Mouse (Mus musculus) hindbrain, postnatal 0 days (tissue): ENCODE results near the gene Myb. TPM values are rescaled to one million over a fixed set of nuclear protein-coding genes. Genes with fewer than 3 reads are reported as not detected.

Experiments
- ATAC-seq: fragments of 200-750 bp; cut with Nextera tagmentation; 2 replicates; pipeline ENCODE4 v1.8.0; 2017; ENCODE audit warnings: mild to moderate bottlenecking, moderate TSS enrichment, moderate library complexity
- DNase-seq: peaks from one replicate; pipeline ENCODE4 v3.0.0-alpha.2; 2015; ENCODE audit warnings: low spot score
- H3K27ac ChIP-seq: fragments of 300-500 bp; sonication (generic); 2 replicates; pipeline ENCODE4 v1.5.1; 2014; ENCODE audit warnings: mild to moderate bottlenecking
- H3K27me3 ChIP-seq: fragments of 300-500 bp; sonication (generic); 2 replicates; pipeline ENCODE4 v1.6.1; 2014; ENCODE audit warnings: low read length, mixed read lengths; ENCODE audit not compliant: insufficient read depth
- H3K36me3 ChIP-seq: fragments of 300-500 bp; sonication (generic); 2 replicates; pipeline ENCODE4 v1.6.1; 2014; ENCODE audit warnings: low read length, mixed read lengths; ENCODE audit not compliant: insufficient read depth
- H3K4me1 ChIP-seq: fragments of 300-500 bp; sonication (generic); 2 replicates; pipeline ENCODE4 v1.6.1; 2014; ENCODE audit warnings: antibody characterized with exemption, low read length, mixed read lengths; ENCODE audit not compliant: insufficient read depth
- H3K4me2 ChIP-seq: fragments of 300-500 bp; sonication (generic); 2 replicates; pipeline ENCODE4 v1.6.1; 2014; ENCODE audit warnings: low read depth, mild to moderate bottlenecking, low read length, moderate library complexity, mixed read lengths
- H3K4me3 ChIP-seq: fragments of 300-500 bp; sonication (generic); 2 replicates; pipeline ENCODE4 v1.5.1; 2014; ENCODE audit warnings: low read length
- H3K9ac ChIP-seq: fragments of 300-500 bp; sonication (generic); replicated peaks from 2 replicates; pipeline ENCODE4 v1.6.1; 2014; ENCODE audit warnings: mild to moderate bottlenecking, low read length, moderate library complexity, mixed read lengths
- H3K9me3 ChIP-seq: fragments of 300-500 bp; sonication (generic); 2 replicates; pipeline ENCODE4 v1.6.1; 2016; ENCODE audit warnings: low read length, mixed read lengths
- CTCF ChIP-seq: IDR thresholded peaks from 2 replicates; pipeline ENCODE4 v1.5.1; 2016; ENCODE audit warnings: antibody characterized with exemption, control low read depth, low read depth
- WGBS: fragments of 180-500 bp; shearing (Covaris S2); extraction: QIAGEN DNeasy Blood & Tissue Kit; methylation state at CpG from one replicate; pipeline ENCODE4 v1.1.7; 2014; 5-methylcytosine and 5-hydroxymethylcytosine counted together
- polyA plus RNA-seq: library from polyadenylated mRNA; unstranded; fragments of >200 nt; fragmentation: Nextera tagmentation; extraction: Ambion mirVana; gene quantifications from 2 replicates; pipeline ENCODE4 v1.2.1, GENCODE M21; 2015
- total RNA-seq: library from RNA; depleted of rRNA; stranded (reverse); fragments of >200 nt; gene quantifications from 2 replicates; pipeline ENCODE4 v1.2.3, GENCODE M21; 2014; rRNA removed

Myb gene
- 3.3 and 4.0 TPM in 2 replicates for total RNA-seq
- polyA plus RNA-seq = 2.0 and 2.2 TPM in 2 replicates

DNA sequence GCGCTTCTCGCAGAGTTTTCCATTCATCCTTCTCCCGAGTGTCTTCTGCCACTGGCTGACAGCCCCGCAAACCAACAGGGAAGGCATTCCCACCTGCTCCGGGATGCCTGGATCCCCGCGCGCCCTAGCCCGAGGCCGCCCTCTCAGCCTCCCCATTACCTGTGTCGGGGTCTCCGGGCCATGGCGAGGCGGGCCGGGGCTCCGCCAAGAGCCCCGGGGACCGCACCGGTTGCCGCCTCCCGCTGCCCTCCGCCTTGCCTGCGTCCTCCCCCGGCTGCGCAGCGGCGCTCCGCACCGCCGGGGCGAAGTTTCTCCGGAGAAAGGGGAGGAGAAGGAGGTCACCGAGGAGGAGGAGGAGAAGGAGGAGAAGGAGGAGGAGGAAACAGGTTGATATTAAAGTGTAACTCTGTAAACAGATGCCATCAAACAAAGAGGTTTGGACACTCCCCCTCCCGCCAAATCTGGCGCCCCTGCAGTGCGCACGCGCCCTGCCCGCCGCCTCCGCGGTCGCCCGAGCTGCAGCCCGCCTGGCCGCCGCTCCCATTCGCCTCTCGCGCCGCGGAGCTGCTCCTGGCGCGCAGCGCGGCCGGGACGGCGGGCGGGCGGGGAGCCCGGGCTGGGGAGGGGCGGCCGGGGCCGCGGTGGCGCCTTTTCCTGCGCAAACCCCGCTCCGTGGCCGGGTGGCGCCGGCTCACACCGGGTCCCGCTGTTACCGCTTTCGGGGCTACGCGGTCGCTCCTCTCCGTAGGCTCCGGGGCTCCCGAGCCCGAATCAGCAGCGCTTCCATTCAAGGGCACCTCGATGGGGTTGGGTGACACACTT lies at the start of gene Myb:
Gene Myb (minus strand): TSS at position 448 of the 822 bp plus-strand sequence.
- H3K27ac ChIP-seq = peak within 1 kb of the TSS; percentile 8; the same call in 1 of the 2 replicates
- no peaks in the 10 kb centered on the region for H3K36me3 ChIP-seq
- peak within 1 kb of the TSS; percentile 66 for H3K4me3 ChIP-seq
- no peak for TF ChIP-seq CTCF
- peak within 1 kb of the TSS; percentile 66 for H3K9ac ChIP-seq
- H3K4me2 ChIP-seq = peak within 1 kb of the TSS; percentile 100
- no peaks in the 10 kb centered on the region for H3K9me3 ChIP-seq
- H3K4me1 ChIP-seq = no peaks in the 10 kb centered on the region
- ATAC-seq (peak; percentile 84), DNase-seq (peak; percentile 83)
- peaks cover 3% of the 10 kb centered on the region; the same call in 1 of the 2 replicates for H3K27me3 ChIP-seq
- under 1% methylated on average over 66 of the region's 86 CpGs for WGBS

DNA sequence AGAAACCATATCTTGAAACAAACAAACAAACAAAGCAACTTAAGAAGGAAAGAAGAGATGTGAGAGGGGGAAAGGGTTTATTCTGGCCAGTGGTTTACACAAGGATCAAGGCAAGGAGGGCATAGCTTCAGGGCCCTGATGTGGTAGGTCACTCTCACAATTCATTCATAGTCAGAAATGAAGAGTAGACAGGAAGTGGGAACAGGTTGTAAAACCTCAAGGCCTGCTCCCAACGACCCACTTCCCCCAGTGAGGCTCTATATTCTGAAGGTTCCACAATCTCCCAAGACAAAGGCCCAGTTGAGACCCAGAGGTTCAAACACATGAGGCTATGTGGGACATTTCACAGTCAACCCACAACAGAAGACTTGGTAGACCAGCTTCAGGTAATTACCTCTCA lies 46.6 kb upstream of the Myb start:
- ATAC-seq = no peak

DNA sequence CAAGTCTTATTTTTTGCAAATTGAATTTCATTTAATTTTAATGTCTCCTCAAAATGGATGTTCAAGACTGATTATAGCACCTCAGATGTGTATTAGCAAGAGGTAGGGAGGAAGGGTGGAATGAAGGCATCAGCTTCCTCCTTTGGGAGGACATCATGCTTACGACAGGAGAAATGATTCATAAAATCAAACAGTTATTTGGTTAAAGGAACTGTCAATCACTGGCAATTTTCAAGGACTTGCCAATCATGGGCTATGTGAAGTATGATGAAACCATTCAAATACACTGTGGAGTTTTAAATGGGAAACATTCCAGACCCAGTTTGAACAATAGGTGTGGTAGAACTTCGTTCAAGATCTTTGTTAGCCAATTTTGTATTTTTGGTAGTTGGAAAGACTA lies 45.4 kb upstream of the Myb start:
- 81% methylated on average over 2 of the region's 2 CpGs for WGBS
- Histone ChIP-seq H3K9ac (no peak overlapping the region), H3K4me3 (no peak overlapping the region), H3K4me1 (no peaks in the 10 kb centered on the region), H3K27ac (no peak overlapping the region), H3K9me3 (no peaks in the 10 kb centered on the region), H3K4me2 (no peak overlapping the region), H3K27me3 (no peaks in the 10 kb centered on the region), H3K36me3 (no peaks in the 10 kb centered on the region)
- DNase-seq (no peak), ATAC-seq (no peak)
- no peak for TF ChIP-seq CTCF

More for the DNA sequence above, 46.6 kb upstream of the Myb start:
- Histone ChIP-seq H3K4me2 (no peak overlapping the region), H3K4me3 (no peak overlapping the region), H3K9me3 (no peaks in the 10 kb centered on the region), H3K27ac (no peak overlapping the region), H3K9ac (no peak overlapping the region), H3K27me3 (no peaks in the 10 kb centered on the region), H3K36me3 (no peaks in the 10 kb centered on the region), H3K4me1 (no peaks in the 10 kb centered on the region)
- DNase-seq = no peak
- no peak for TF ChIP-seq CTCF
- WGBS = 65% methylated on average over 1 of the region's 1 CpGs

DNA sequence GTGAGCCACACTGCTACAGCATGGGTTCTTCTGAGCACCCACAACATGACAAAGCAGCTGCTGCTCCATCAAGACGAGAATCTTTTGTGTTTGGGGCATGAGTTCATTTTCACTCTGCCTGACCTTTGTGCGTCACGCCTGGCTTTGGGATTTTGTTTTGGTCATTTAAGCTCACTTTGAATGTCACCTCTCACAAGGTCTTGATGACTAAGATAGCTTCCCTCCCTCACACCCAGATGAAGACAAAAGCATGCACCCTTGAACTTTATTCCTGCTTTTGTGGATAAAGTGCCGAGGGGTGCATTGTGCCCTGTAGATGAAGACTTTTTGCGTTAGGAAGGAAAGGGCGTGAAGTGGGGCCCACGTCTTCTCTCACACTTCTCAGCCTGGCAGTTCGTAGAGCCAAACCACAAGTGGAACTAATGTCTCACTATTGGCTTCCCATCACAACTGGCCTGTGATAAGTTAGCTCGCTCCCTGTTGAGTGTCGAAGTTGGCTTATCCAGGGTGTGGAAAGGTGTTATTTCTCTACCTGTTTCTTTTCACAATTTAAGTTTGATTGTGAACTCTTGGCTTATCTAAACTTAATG lies 43.8 kb upstream of the Myb start:
- Histone ChIP-seq H3K4me2 (no peak overlapping the region), H3K27ac (no peak overlapping the region), H3K9ac (no peak overlapping the region), H3K4me1 (no peaks in the 10 kb centered on the region), H3K27me3 (no peaks in the 10 kb centered on the region), H3K4me3 (no peak overlapping the region), H3K9me3 (no peaks in the 10 kb centered on the region), H3K36me3 (no peaks in the 10 kb centered on the region)
- 70% methylated on average over 10 of the region's 10 CpGs for WGBS
- no peak for TF ChIP-seq CTCF
- DNase-seq (no peak), ATAC-seq (no peak)

DNA sequence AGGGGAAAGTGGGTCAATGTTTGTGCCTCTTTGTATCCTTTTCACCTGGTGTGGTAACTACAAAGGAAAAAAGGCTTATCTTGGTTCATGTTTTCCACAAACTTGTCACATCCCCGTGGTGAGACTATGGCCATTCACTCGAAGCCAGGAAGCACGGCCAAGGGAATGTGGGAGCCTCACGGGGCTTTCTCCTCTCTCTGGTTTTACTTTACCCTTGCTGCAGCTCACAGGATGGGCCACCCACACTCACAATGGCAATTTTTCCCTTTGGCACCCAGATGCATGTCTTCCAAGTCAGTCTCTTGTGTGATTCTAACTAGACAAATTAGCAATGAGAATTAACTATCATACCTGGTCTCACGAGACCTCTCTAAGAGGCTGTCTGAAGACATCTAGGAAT lies 43.1 kb upstream of the Myb start:
- Histone ChIP-seq H3K36me3 (no peaks in the 10 kb centered on the region), H3K4me2 (no peak overlapping the region), H3K4me3 (no peak overlapping the region), H3K27me3 (no peaks in the 10 kb centered on the region), H3K9me3 (no peaks in the 10 kb centered on the region), H3K4me1 (no peaks in the 10 kb centered on the region), H3K9ac (no peak overlapping the region), H3K27ac (no peak overlapping the region)
- ATAC-seq (no peak), DNase-seq (no peak)
- 87% methylated on average over 5 of the region's 5 CpGs for WGBS
- TF ChIP-seq CTCF = no peak

DNA sequence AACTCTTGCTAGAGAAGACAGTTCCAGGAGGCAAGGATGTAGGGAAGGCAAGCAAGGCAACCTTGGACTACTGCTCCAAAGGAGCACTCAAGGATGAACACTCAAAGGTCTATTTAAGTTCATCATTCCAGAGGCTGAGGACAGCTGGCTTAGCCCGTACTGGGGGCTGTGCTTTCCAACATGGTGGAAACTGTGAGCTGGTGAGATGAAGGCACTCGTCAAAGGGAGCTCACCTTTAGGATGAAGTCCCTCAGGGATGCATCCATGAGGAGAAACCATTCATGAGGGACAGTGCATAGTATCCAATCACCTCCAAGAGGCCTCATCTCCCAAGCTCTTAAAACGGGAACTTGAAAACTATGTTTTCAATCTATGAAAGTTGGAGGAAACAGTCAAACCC lies 42.7 kb upstream of the Myb start:
- no peak for TF ChIP-seq CTCF
- no peak overlapping the region for H3K9ac ChIP-seq
- DNase-seq (no peak), ATAC-seq (no peak)
- no peak overlapping the region for H3K4me2 ChIP-seq
- H3K36me3 ChIP-seq = no peaks in the 10 kb centered on the region
- H3K4me3 ChIP-seq = no peak overlapping the region
- no peaks in the 10 kb centered on the region for H3K27me3 ChIP-seq
- no peaks in the 10 kb centered on the region for H3K9me3 ChIP-seq
- WGBS = 93% methylated on average over 3 of the region's 3 CpGs
- H3K4me1 ChIP-seq = no peaks in the 10 kb centered on the region
- H3K27ac ChIP-seq = no peak overlapping the region

DNA sequence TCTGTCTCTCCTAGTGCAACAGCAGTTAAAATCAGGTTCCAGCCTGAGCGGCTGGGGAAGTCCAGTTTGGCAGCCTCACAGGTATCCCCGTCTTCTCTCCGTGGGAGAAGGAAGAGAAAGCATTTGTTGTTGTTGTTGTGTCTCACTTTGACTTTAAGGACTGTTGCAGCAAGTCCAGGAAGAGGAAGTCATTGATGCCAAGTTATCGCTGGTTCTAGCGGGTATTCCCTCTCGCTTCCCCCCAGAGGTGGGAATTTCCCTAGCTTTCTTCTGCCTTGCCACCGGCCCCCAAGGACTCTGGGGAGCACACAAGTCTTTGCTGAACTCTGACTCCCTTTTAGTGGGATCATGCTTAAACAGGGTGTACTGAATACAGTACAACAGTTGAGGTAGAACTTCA lies 40.0 kb upstream of the Myb start:
- Histone ChIP-seq H3K4me2 (no peak overlapping the region), H3K4me1 (no peaks in the 10 kb centered on the region), H3K27ac (no peak overlapping the region), H3K27me3 (no peaks in the 10 kb centered on the region), H3K4me3 (no peak overlapping the region), H3K9me3 (no peaks in the 10 kb centered on the region), H3K9ac (no peak overlapping the region), H3K36me3 (no peaks in the 10 kb centered on the region)
- WGBS = 86% methylated on average over 7 of the region's 7 CpGs
- DNase-seq = no peak
- no peak for ATAC-seq
- no peak for TF ChIP-seq CTCF
